8 mouse cellular contexts compared by ENCODE assay signal in the genomic region with DNA sequence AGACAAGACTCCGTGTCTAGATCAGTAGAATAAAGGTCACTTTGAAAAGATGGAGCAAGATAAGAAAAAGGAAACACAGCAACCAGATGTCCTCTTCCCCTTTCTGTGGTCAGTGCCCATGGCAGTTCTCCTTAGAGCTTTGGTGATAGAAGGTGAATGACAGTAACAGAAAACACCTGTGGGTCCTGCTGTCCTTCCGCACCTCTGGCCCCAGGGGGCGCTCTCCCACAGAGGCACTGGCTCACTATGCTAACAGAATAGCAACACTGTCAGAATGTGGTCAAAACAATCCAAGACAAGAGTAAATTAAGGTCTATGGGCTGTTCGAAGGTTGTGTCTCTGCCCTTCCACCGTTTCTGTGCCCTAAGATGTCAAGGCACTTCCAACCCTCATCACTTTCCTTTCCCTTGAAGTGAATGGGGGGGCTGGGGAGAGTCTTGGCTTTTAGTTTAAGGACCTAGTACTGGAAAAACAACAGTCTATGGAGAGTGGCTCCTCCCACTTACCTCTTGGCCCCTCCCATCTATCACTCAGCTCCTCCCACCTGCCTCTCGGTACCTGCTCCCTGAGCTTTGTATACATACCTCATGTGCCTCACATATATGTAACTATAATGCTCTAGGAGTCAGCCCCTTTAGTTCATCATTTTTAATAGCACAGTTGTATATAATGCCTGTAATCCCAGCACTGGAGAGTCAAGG.
DNase-seq lines count a peak whose midpoint lies in the region; ATAC-seq and TF ChIP-seq lines count a peak whose summit lies in the region.

No protein-coding gene starts in this region.

- intact Hi-C loops in gastrocnemius, postnatal 14 days (cut with DNase I; ENCODE audit: low total_unique reads) = no loop called here

- H3K9ac ChIP-seq in forebrain, postnatal 0 days = no peak overlapping the region
- H3K9ac ChIP-seq in forebrain, embryonic 16.5 days (replicated peaks; ENCODE audit: low read depth, low read length) = no peak overlapping the region
- H3K9ac ChIP-seq in forebrain, embryonic 12.5 days = no peak overlapping the region

- WGBS in forebrain, postnatal 0 days = 61% methylated on average over 6 of the region's 6 CpGs
- WGBS in forebrain, embryonic 16.5 days = 57% methylated on average over 6 of the region's 6 CpGs
- WGBS in forebrain, embryonic 12.5 days = 57% methylated on average over 6 of the region's 6 CpGs

- H3K27ac ChIP-seq in forebrain, postnatal 0 days (ENCODE audit: low read depth, low read length) = no peak overlapping the region
- H3K27ac ChIP-seq in forebrain, embryonic 16.5 days (ENCODE audit: low read length) = no peak overlapping the region
- H3K27ac ChIP-seq in forebrain, embryonic 12.5 days = no peak overlapping the region

- H3K9me3 ChIP-seq in forebrain, postnatal 0 days (ENCODE audit: low read length) = no peaks in the 10 kb centered on the region
- no peaks in the 10 kb centered on the region for H3K9me3 ChIP-seq in forebrain, embryonic 16.5 days (ENCODE audit: control insufficient read depth, low read length)
- no peaks in the 10 kb centered on the region for H3K9me3 ChIP-seq in forebrain, embryonic 12.5 days

- H3K4me2 ChIP-seq in forebrain, postnatal 0 days (ENCODE audit: low read depth) = no peak overlapping the region
- H3K4me2 ChIP-seq in forebrain, embryonic 16.5 days (ENCODE audit: low read length) = no peak overlapping the region
- H3K4me2 ChIP-seq in forebrain, embryonic 12.5 days = no peak overlapping the region

- H3K4me3 ChIP-seq in forebrain, postnatal 0 days (ENCODE audit: low read depth, low read length) = no peak overlapping the region
- H3K4me3 ChIP-seq in forebrain, embryonic 16.5 days (replicated peaks; ENCODE audit: low read length) = no peak overlapping the region
- no peak overlapping the region for H3K4me3 ChIP-seq in forebrain, embryonic 12.5 days (replicated peaks)

- DNase-seq in forebrain, postnatal 0 days = no peak
- peak; percentile 31 for DNase-seq in urinary bladder, postnatal 25 days (ENCODE audit: low spot score)
- no peak for DNase-seq in urinary bladder, adult 2 months (ENCODE audit: low spot score)
- peak; percentile 10 for DNase-seq in gastrocnemius, postnatal 14 days
- peak; percentile 88 for DNase-seq in thymus, postnatal 4 days

- no peak for ATAC-seq in forebrain, postnatal 0 days
- no peak for ATAC-seq in forebrain, embryonic 16.5 days
- ATAC-seq in megakaryocyte progenitor cell, adult 5-6 weeks (replicated peaks; ENCODE audit: poor library complexity) = peak; percentile 77
- ATAC-seq in forebrain, embryonic 12.5 days (ENCODE audit: low FRiP score) = no peak

- H3K4me1 ChIP-seq in forebrain, postnatal 0 days (ENCODE audit: insufficient read depth) = peaks cover 3% of the 10 kb centered on the region; the same call in 1 of the 2 replicates
- 0 out of 2 replicates have a peak, but pooled peaks cover 3% of the 10 kb centered on the region for H3K4me1 ChIP-seq in forebrain, embryonic 16.5 days (replicated peaks; ENCODE audit: control insufficient read depth, insufficient read depth, low read length)
- no peaks in the 10 kb centered on the region for H3K4me1 ChIP-seq in forebrain, embryonic 12.5 days

- no peaks in the 10 kb centered on the region for H3K36me3 ChIP-seq in forebrain, postnatal 0 days (ENCODE audit: insufficient read depth)
- H3K36me3 ChIP-seq in forebrain, embryonic 16.5 days (ENCODE audit: control insufficient read depth, insufficient read depth) = no peaks in the 10 kb centered on the region
- H3K36me3 ChIP-seq in forebrain, embryonic 12.5 days (replicated peaks) = no peaks in the 10 kb centered on the region

- no peaks in the 10 kb centered on the region for H3K27me3 ChIP-seq in forebrain, postnatal 0 days (ENCODE audit: insufficient read depth, low read length)
- no peaks in the 10 kb centered on the region for H3K27me3 ChIP-seq in forebrain, embryonic 16.5 days (replicated peaks; ENCODE audit: control insufficient read depth, insufficient read depth, low read length)
- no peaks in the 10 kb centered on the region for H3K27me3 ChIP-seq in forebrain, embryonic 12.5 days

- peak; percentile 45 for TF ChIP-seq CTCF in forebrain, postnatal 0 days (IDR thresholded peaks at IDR 0.05; ENCODE audit: low read depth)

Comparison
In these comparisons a context has a peak if more than half of its experiments do, and no peak if none do; other contexts are left out.
1. DNase-seq: peak in urinary bladder, postnatal 25 days (single experiment), gastrocnemius, postnatal 14 days (single experiment) and thymus, postnatal 4 days (single experiment); none in forebrain, postnatal 0 days (single experiment) and urinary bladder, adult 2 months (single experiment).